In the genomic region with DNA sequence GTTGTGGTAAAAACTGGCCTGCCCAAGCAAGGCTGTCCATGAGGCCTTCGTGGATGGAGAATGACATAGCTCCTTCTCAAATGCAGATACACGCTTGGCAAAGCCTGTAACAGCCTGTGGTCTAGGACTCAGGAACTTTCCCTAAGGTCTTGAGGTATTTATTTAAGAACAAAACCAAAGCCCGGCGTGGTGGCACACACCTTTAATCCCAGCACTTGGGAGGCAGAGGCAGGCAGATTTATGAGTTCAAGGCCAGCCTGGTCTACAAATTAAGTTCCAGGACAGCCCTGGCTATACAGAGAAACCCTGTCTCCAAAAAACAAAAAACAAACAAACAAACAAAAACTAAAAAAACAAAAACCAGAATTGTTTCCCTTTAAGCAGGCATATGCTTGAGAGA, we compare ENCODE assay signal across 5 mouse cellular contexts. TPM values are rescaled to one million over a fixed set of nuclear protein-coding genes. Genes with fewer than 3 reads are reported as not detected.
A peak's percentile ranks its signal among the peaks of the same experiment; 100 is the strongest.
DNase-seq lines count a peak whose midpoint lies in the region.
"Not testable (repeated sequence)": the region's sequence is repeated elsewhere in the genome, so short reads cannot be mapped to it uniquely, and the experiment has no call there.

No protein-coding gene starts in this region.

- not testable (repeated sequence) for H3K9me3 ChIP-seq in ES-E14 (ENCODE audit: control insufficient read depth, insufficient read depth, low read depth, low read length)

- H3K9ac ChIP-seq in ES-E14 (ENCODE audit: insufficient read depth, low read depth, low read length, poor library complexity, severe bottlenecking), result not testable (repeated sequence)

- peak; percentile 1 for DNase-seq in ES-CJ7 (ENCODE audit: low read depth, low spot score)
- DNase-seq in ES-E14 (ENCODE audit: low read depth, low spot score), result not testable (repeated sequence)
- peak; percentile 48 for DNase-seq in R1 (ENCODE audit: low read depth, low spot score)
- peak; percentile 28 for DNase-seq in ZHBTc4 (ENCODE audit: low read depth, low spot score)
- DNase-seq in heart, adult 11 months, result peak; percentile 89

- in situ Hi-C loops in ES-E14 (cut with MboI; ENCODE audit: low sequenced_read_pairs in 2 of 2, unreplicated experiment in 2 of 2), result not testable (repeated sequence)

- not testable (repeated sequence) for H3K4me3 ChIP-seq in ES-E14 (ENCODE audit: insufficient read depth in 1 of 2, low read depth in 1 of 2, low read length in 2 of 2, poor library complexity in 1 of 2, severe bottlenecking in 1 of 2)

- H3K36me3 ChIP-seq in ES-E14 (ENCODE audit: control insufficient read depth, insufficient read depth, low read length, poor library complexity, severe bottlenecking), result not testable (repeated sequence)

- not testable (repeated sequence) for H3K4me1 ChIP-seq in ES-E14 (ENCODE audit: control insufficient read depth in 2 of 2, insufficient read depth in 2 of 2, low read length in 2 of 2, poor library complexity in 1 of 2)

- H3K27ac ChIP-seq in ES-E14 (ENCODE audit: insufficient read depth, low read depth, low read length, poor library complexity, severe bottlenecking), result peak overlapping the region; percentile 22; the same call in 1 of the 2 replicates

RNA-seq across cellular contexts. Expression of gene Zfp808, which starts 30.9 kb away (rescaled TPM):
- 35.5 and 45.6 TPM in 2 replicates for total RNA-seq in ES-E14 (2012; rRNA removed)
